Mouse (Mus musculus) myocyte (in vitro differentiated cells): Measurements from ENCODE around the gene Trpd52l3. TPM values are rescaled to one million over a fixed set of nuclear protein-coding genes. Genes with fewer than 3 reads are reported as not detected.

Source experiments
- H3K27me3 ChIP-seq: one replicate; pipeline ENCODE4 v1.6.1; 2011; ENCODE audit not compliant: control insufficient read depth, insufficient read depth, insufficient read length
- H3K36me3 ChIP-seq: one replicate; pipeline ENCODE4 v1.6.1; 2011; ENCODE audit not compliant: control insufficient read depth, insufficient read depth
- H3K4me2 ChIP-seq: one replicate; pipeline ENCODE4 v1.6.1; 2011; ENCODE audit warnings: low read depth, control low read depth
- H3K4me3 ChIP-seq: one replicate; pipeline ENCODE4 v1.5.1; 2011; ENCODE audit warnings: mild to moderate bottlenecking, control low read depth, moderate library complexity
- H3K79me2 ChIP-seq: one replicate; pipeline ENCODE4 v1.6.1; 2011; ENCODE audit not compliant: control insufficient read depth, insufficient read depth
- H3ac ChIP-seq: one replicate; pipeline ENCODE4 v1.6.1; 2011; ENCODE audit not compliant: control insufficient read depth, insufficient read length
- CEBPB ChIP-seq: IDR thresholded peaks from 2 replicates; pipeline ENCODE4 v1.6.1; 2011; ENCODE audit warnings: mild to moderate bottlenecking, moderate library complexity; ENCODE audit not compliant: poor library complexity, insufficient read depth, severe bottlenecking
- E2F4 ChIP-seq: IDR thresholded peaks from one replicate; pipeline ENCODE4 v1.6.1; 2011; ENCODE audit warnings: mild to moderate bottlenecking, control low read depth, moderate library complexity; ENCODE audit not compliant: insufficient read depth
- MAX ChIP-seq: IDR thresholded peaks from one replicate; pipeline ENCODE4 v1.6.1; 2011; ENCODE audit warnings: low read depth, mild to moderate bottlenecking, control low read depth
- MYOD1 ChIP-seq, 3 experiments: IDR thresholded peaks; one replicate each; pipeline ENCODE4 v1.6.1; 2011; ENCODE audit warnings: control low read depth in 2 of 3, low read depth in 2 of 3, mild to moderate bottlenecking in 2 of 3, moderate library complexity in 1 of 3; ENCODE audit not compliant: insufficient read length in 2 of 3, control insufficient read depth in 1 of 3
- MYOG ChIP-seq, 3 experiments: IDR thresholded peaks; one replicate each; pipeline ENCODE4 v1.6.1; 2011; ENCODE audit warnings: control low read depth in 2 of 3, low read depth in 2 of 3, mild to moderate bottlenecking in 2 of 3; ENCODE audit not compliant: insufficient read length in 2 of 3, control insufficient read depth in 1 of 3, insufficient read depth in 1 of 3
- POLR2A ChIP-seq: IDR thresholded peaks from one replicate; pipeline ENCODE4 v1.6.1; 2011; ENCODE audit warnings: low read depth, mild to moderate bottlenecking, control low read depth, moderate library complexity; ENCODE audit not compliant: insufficient read length
- POLR2AphosphoS2 ChIP-seq: IDR thresholded peaks from one replicate; pipeline ENCODE4 v1.6.1; 2011; ENCODE audit warnings: low read depth, control low read depth; ENCODE audit not compliant: insufficient read length
- REST ChIP-seq: IDR thresholded peaks from one replicate; pipeline ENCODE4 v1.6.1; 2011; ENCODE audit warnings: mild to moderate bottlenecking, control low read depth, moderate library complexity; ENCODE audit not compliant: insufficient read depth, insufficient read length
- SRF ChIP-seq: IDR thresholded peaks from one replicate; pipeline ENCODE4 v1.6.1; 2011; ENCODE audit warnings: low read depth; ENCODE audit not compliant: control insufficient read depth, insufficient read length
- TCF12 ChIP-seq: IDR thresholded peaks from one replicate; pipeline ENCODE4 v1.6.1; 2011; ENCODE audit warnings: mild to moderate bottlenecking, control low read depth; ENCODE audit not compliant: poor library complexity, insufficient read depth, severe bottlenecking
- TCF3 ChIP-seq: IDR thresholded peaks from one replicate; pipeline ENCODE4 v1.6.1; 2011; ENCODE audit warnings: low read depth, control low read depth; ENCODE audit not compliant: insufficient read length
- USF1 ChIP-seq: IDR thresholded peaks from one replicate; pipeline ENCODE4 v1.6.1; 2011; ENCODE audit warnings: low read depth, mild to moderate bottlenecking, control low read depth, moderate library complexity
- polyA plus RNA-seq: library from polyadenylated mRNA; unstranded; fragments of >200 nt; fragmentation: generic; extraction: Trizol; gene quantifications from one replicate; pipeline ENCODE4 v1.2.1, GENCODE M21; 2012; ENCODE audit warnings: missing spikeins

Gene Trpd52l3
- polyA plus RNA-seq, result not detected

DNA sequence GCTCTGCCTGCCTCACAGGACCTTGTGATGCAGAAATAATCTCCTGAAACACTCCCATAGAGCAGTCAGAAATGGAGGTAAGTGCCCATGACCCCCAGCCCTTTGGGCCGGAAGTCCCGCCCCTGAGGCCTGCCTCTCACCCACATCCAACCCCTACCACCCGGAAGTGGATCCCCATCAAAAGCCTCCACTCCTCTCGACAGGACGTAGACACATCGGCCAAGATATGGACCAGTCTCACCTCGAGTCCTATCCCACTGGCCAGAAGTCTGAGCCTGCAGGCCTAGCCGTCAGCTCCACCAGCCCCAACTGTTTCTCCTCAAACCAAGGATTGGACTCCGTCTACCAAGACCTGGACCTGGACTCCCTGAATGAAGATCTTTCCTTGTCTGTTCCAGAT is at the start of gene Trpd52l3:
Gene Trpd52l3 (plus strand): TSS at position 170 of the 400 bp plus-strand sequence.
- TF ChIP-seq TCF12, result no peak
- TF ChIP-seq SRF, result no peak
- no peak for TF ChIP-seq POLR2AphosphoS2
- TF ChIP-seq MYOD1 (IDR thresholded peaks at IDR 0.05; ENCODE audit: control insufficient read depth in 1 of 3, insufficient read length in 2 of 3, low read depth in 2 of 3), result no peak
- TF ChIP-seq USF1, result no peak
- TF ChIP-seq CEBPB, result no peak
- no peak for TF ChIP-seq TCF3
- no peak for TF ChIP-seq MYOG (IDR thresholded peaks at IDR 0.05; ENCODE audit: control insufficient read depth in 1 of 3, insufficient read depth in 1 of 3, insufficient read length in 2 of 3, low read depth in 2 of 3)
- no peak for TF ChIP-seq POLR2A
- Histone ChIP-seq H3K4me2 (no peak within 1 kb of the TSS), H3K79me2 (no peaks in the 10 kb centered on the region), H3K27me3 (peaks cover 4% of the 10 kb centered on the region), H3K36me3 (no peaks in the 10 kb centered on the region), H3K4me3 (no peak within 1 kb of the TSS), H3ac (no peak within 1 kb of the TSS)

DNA sequence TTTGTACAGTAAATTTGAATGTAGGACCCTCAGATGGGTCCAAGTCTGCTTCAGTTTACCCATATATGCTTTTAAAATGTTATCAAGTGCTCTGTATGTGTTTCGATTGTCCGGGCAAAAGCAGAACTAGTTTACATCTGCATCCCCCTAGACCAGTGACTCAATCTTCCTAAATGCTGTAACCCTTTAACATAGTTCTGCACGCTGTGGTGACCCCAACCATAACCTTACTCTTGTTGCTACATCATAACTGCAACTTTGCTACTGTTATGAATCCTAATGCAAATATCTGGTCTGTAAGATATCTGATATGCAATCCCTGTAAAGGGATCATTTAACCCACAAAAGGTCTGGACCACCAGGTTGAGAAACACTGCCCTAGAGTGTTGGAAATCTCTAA is 49.8 kb upstream of the Trpd52l3 start:
- TF ChIP-seq REST (no peak), E2F4 (no peak), MYOD1 (IDR thresholded peaks at IDR 0.05; ENCODE audit: control insufficient read depth in 1 of 3, insufficient read length in 2 of 3, low read depth in 2 of 3) (no peak), SRF (no peak), POLR2A (no peak)

DNA sequence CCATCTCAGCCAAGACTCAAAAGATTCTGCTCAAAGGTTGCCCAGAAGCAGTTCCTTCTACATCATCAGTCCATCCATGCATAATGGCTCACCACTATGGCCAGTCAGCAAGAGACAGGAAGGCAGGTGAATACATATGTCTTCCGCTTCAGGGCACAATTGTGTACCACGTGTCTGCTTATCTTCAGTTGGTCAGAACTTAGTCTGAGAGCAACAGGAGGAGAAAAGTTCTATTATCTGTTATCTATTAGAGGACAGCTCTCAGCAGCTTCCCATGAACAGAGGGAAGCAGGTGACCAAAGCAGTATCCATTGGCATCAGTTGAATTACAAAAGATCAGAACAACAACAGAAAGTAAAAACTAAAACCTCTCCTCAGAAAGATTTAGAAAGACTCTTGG is 48.1 kb upstream of the Trpd52l3 start:
- Histone ChIP-seq H3ac (no peak overlapping the region), H3K27me3 (no peaks in the 10 kb centered on the region), H3K4me3 (no peak overlapping the region), H3K36me3 (no peaks in the 10 kb centered on the region), H3K4me2 (no peak overlapping the region), H3K79me2 (no peaks in the 10 kb centered on the region)
- TF ChIP-seq REST (no peak), MYOG (IDR thresholded peaks at IDR 0.05; ENCODE audit: control insufficient read depth in 1 of 3, insufficient read depth in 1 of 3, insufficient read length in 2 of 3, low read depth in 2 of 3) (no peak), TCF3 (no peak), CEBPB (no peak), TCF12 (no peak), MYOD1 (IDR thresholded peaks at IDR 0.05; ENCODE audit: control insufficient read depth in 1 of 3, insufficient read length in 2 of 3, low read depth in 2 of 3) (no peak), POLR2A (no peak), USF1 (no peak), MAX (no peak), E2F4 (no peak), SRF (no peak), POLR2AphosphoS2 (no peak)

More for the DNA sequence above, 49.8 kb upstream of the Trpd52l3 start:
- Histone ChIP-seq H3K4me2 (no peak overlapping the region), H3K36me3 (no peaks in the 10 kb centered on the region), H3K4me3 (no peak overlapping the region), H3K27me3 (no peaks in the 10 kb centered on the region), H3ac (no peak overlapping the region), H3K79me2 (no peaks in the 10 kb centered on the region)

- H3K27me3 ChIP-seq, result no peaks in the 10 kb centered on the region
- no peak overlapping the region for H3ac ChIP-seq
- H3K79me2 ChIP-seq, result no peaks in the 10 kb centered on the region
- H3K4me3 ChIP-seq, result no peak overlapping the region
- no peaks in the 10 kb centered on the region for H3K36me3 ChIP-seq
- no peak overlapping the region for H3K4me2 ChIP-seq
- TF ChIP-seq CEBPB (no peak), TCF12 (no peak), MYOG (IDR thresholded peaks at IDR 0.05; ENCODE audit: control insufficient read depth in 1 of 3, insufficient read depth in 1 of 3, insufficient read length in 2 of 3, low read depth in 2 of 3) (no peak), MAX (no peak), USF1 (no peak), POLR2A (no peak), TCF3 (no peak)
Observed at GRCm38 (mm10) chr19:29960906-29961305, 42.7 kb upstream of the Trpd52l3 start.

DNA sequence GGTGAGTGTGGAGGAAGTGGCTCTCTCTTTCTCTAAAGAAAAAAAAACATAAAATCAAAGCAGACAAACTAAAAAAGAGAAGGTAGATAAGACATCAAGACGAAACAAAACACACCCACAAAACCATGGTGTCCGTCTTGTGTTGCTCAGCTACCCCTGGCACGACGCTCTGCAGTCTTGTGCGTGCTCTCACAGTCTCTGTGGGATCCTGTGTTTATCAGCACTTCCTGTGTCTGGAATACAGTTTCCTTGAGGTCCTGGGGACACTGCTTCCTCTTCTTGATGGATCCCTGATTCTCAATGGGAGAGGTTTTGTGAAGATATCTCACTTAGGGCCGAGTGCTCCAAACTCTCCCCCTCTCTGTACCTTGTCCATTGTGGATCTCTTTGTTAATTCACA is 41.7 kb upstream of the Trpd52l3 start:
- Histone ChIP-seq H3K4me3 (no peak overlapping the region), H3K4me2 (no peak overlapping the region), H3ac (no peak overlapping the region), H3K79me2 (no peaks in the 10 kb centered on the region), H3K27me3 (no peaks in the 10 kb centered on the region), H3K36me3 (no peaks in the 10 kb centered on the region)
- TF ChIP-seq MYOG (IDR thresholded peaks at IDR 0.05; ENCODE audit: control insufficient read depth in 1 of 3, insufficient read depth in 1 of 3, insufficient read length in 2 of 3, low read depth in 2 of 3) (no peak), TCF3 (no peak), MAX (no peak), TCF12 (no peak), SRF (no peak), MYOD1 (IDR thresholded peaks at IDR 0.05; ENCODE audit: control insufficient read depth in 1 of 3, insufficient read length in 2 of 3, low read depth in 2 of 3) (no peak), E2F4 (no peak), USF1 (no peak), POLR2A (no peak)
